Mouse (Mus musculus): ENCODE measurements around the gene Gstm4.
A peak's percentile ranks its signal among the peaks of the same experiment; 100 is the strongest.

The Gstm4 gene

GRCm38 (mm10) chr3:108044394-108045140, at the start of gene Gstm4:
TSS of gene Gstm4 (minus strand) at chr3:108044894.
- peak; percentile 54 for DNase-seq (ENCODE audit: low spot score)

DNA sequence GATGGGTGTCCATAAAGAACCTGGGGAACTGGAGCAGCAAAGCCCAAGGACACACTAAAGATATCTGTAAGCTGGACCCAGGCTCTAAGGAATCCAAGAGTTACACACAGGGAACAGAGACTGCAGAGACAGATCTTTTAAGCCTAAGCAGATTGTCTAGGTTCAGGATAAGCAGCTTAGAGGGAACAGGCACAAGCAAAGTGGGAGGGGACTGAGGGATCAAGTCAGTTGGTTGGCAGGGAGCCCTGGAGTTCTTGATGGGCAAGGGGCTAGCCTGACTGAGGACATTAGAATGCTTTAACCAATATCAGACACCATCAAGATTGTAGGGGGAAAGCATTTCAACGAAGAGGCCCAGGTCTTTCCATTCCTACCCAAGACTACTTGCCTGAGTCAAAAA, 49.5 kb upstream of the Gstm4 start:
- DNase-seq (ENCODE audit: low spot score): no peak

GRCm38 (mm10) chr3:108093306-108093705, 48.6 kb upstream of the Gstm4 start:
- DNase-seq (ENCODE audit: low spot score): no peak

GRCm38 (mm10) chr3:108092536-108093115, 47.9 kb upstream of the Gstm4 start, which contains the start of gene Gnat2:
TSS of gene Gnat2 (plus strand) at chr3:108092789.
- no peak for DNase-seq (ENCODE audit: low spot score)

GRCm38 (mm10) chr3:108092030-108092429, 47.3 kb upstream of the Gstm4 start:
- DNase-seq (ENCODE audit: low spot score): no peak

DNA sequence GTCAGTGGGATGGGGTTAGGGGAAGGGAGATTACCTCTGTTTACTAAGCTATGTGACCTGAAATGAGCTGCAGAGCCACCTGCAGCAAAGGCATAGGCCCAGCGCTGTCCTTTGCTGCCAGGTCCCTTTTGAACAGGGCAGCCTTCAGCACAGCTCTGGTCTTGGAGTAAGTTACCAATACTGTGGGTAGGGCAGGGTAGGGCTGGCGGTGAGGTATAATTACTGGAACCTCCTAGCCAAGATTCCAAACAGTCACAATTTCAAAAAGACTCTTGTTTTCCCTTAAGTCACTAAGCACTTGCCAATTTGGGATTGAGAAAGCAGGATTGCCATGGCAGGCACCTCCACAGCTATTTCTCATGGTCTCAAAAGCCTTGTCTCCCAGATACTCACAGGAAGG, 45.9 kb upstream of the Gstm4 start:
- DNase-seq (ENCODE audit: low spot score): no peak

- no peak for DNase-seq (ENCODE audit: low spot score)
Observed at GRCm38 (mm10) chr3:108089916-108090315, 45.2 kb upstream of the Gstm4 start.

- DNase-seq (ENCODE audit: low spot score): no peak
Observed at GRCm38 (mm10) chr3:108088842-108089380, 44.2 kb upstream of the Gstm4 start.

DNA sequence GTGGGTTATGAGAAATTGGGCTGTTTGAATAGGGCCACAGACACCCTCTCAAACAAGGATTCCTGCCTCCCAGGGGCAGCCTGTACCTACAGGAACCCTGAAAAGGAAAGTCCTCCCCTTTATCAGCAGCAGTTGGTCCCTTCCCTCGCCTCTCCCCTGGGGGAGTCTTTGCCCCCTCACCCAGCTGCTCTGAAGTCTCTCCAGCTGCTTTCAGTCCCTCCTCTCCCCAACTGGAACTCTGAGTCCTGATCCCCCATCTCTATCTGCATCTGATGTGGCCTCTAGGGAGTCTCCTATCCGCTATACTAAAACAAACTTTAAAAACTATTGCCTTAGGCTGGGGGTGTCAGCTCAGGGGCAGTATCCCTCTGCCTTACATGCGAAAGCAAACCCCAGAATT, 42.6 kb upstream of the Gstm4 start:
- DNase-seq (ENCODE audit: low spot score): no peak

DNA sequence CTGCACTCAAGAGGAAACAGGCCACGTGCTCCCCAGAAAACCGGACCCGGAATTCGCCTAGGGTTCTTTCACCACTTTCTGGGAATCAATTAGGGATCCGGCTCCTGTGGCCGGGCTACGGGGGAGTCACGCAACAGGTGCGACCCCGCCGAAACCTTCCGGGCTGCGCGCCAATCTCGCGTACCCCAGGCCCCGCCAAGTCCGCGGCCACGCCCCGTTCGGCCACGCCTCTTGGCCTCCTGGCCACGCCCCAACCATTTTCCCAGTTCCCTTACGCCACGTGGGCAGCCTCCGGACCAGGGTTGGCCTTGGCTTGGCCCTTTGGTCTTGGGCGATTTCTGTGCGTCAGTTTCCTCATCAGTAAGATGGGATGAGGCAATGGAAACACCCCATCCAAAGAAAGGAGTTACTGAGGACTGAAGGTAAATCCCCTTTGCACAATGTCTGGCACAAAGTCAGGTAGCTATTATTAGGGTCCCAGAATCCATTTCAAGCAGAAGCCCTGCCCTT, 41.8 kb upstream of the Gstm4 start, which contains the start of gene Ampd2:
Gene Ampd2 (minus strand): TSS at position 182 of the 510 bp plus-strand sequence.
- peak; percentile 66 for DNase-seq (ENCODE audit: low spot score)

DNA sequence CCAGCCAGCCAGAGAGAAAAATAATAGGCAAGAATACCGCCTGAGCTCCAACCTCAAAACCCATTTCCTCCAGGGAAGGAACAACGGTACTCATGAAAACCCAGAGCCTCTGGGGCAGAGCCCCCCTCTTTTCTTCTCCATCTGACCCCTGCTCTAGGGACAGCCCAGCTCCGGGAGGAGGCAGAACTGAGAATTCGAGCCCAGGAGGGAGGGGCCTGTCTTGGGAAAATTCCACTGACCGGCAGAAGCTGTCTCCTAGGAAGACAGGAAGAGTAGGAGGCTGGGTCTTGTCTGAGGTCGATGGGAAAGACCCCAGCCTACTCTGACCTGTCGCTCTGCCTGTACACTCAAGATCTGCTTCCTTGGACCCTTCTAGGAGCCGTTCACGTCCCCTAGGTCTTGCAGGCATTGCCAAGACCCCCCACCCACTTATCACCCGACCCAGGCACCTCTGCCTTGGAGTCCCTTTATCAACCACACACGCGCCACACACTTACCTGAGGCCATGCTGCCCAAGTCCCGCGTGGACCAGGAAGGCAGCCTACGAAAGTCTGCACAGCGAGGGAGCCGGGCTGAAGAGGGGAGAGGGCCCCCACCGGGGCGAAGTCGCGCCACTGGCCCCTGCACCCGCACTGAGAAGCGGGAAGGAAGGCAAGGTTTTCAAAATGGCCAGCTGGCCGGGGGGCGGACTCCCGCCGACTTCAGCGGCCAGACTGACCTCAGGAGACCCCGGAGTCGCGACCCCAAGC, 41.2 kb upstream of the Gstm4 start:
- peak; percentile 53 for DNase-seq (ENCODE audit: low spot score)

GRCm38 (mm10) chr3:108085281-108085720, 40.6 kb upstream of the Gstm4 start:
- peak; percentile 85 for DNase-seq (ENCODE audit: low spot score)

DNA sequence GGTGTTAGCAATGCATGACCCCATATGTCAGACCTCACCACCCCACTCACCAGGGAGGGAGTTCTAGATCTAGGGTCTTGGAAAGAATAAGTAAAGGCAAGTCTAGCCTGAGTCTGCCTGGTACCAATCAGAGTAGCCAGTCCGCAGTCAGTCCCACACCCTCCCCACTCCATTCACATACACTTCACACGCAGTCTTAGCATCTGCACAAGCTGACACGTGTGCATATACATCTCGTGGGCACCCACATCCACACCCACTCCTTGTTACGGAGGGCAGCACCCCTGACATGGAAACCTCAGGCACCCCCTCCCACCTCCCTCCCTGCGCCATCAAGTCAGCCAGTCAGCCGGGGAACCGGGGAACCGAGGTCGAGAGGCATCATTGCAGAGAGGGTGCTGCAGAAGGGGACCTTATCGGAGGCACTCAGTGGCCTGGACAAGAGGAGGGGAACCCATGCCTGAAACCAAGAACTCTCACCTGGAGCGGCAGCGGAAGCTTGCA, 40.1 kb upstream of the Gstm4 start:
- no peak for DNase-seq (ENCODE audit: low spot score)

DNA sequence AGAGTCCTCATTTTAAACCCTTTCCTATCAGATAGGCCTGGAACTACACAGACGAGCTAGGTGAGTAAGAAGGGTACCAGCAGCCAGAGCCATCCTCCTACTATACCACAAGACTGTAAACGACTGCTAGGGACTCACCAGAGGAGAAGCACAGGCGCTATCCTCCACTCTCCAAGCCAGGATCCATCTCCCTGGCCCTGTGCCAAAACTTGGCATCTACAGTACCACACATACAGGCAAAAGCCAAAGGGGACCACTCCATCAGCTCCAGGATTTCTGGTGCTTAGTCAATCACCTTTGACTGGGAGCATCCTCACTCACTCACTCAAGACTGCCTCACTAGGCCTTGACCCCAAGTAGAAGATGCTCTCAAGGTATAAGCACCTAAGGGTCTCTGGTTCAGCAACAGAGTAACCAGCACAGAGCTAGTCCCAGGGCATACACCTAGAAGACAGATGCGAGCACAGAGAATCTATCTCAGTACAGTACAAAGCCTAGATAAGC, 39.3 kb upstream of the Gstm4 start:
- no peak for DNase-seq (ENCODE audit: low spot score)

DNA sequence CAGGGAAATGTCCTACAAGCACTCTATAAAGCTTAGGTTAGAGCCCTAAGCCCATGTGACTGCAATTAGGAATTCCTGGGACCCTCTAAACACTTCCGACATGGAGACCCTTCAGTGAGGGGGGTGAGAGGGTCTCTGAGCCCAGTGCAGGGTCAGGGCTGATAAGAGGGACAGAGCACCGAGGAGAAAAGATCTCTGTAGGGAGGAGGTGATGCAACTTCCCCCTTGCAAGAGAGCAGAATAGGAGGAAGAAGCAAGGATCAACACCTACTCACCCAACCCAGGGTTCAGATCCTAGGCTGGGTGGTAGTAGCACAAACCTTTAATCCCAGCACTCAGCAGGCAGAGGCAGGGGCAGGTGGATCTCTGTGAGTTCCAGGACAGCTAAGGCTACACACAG, 38.5 kb upstream of the Gstm4 start:
- DNase-seq (ENCODE audit: low spot score): no peak

- no peak for DNase-seq (ENCODE audit: low spot score)
Observed at GRCm38 (mm10) chr3:108082251-108082875, 37.7 kb upstream of the Gstm4 start.

- no peak for DNase-seq (ENCODE audit: low spot score)
Observed at GRCm38 (mm10) chr3:108081681-108082080, 37.0 kb upstream of the Gstm4 start.

DNA sequence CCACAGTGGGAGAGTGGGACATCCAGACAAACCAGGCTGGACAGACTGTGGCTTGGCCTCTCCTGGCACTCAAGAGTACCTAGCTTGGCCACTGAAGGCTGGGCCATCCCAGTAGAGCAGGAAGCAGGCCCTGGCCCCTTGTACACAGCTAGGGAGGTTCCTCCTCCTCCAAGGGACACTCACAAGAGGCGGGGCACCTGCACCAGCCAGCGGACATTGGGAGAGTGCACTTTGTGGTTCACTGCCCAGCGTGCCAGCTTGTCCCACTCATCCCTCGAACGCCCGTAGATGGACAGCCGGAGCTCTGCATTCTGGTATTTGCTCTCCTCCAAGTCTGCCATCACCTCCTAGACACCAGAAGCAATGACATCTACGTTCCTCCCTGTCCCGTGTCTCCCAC, 32.1 kb upstream of the Gstm4 start:
- DNase-seq (ENCODE audit: low spot score): no peak

GRCm38 (mm10) chr3:108072983-108073569, 28.4 kb upstream of the Gstm4 start:
- DNase-seq (ENCODE audit: low spot score): no peak

- DNase-seq (ENCODE audit: low spot score): no peak
Observed at GRCm38 (mm10) chr3:108070295-108071293, 25.9 kb upstream of the Gstm4 start.

Measured in ovary, postnatal 10 days (tissue).